Mouse (Mus musculus) hematopoietic stem cell, adult 5-6 weeks (primary cell): ENCODE measurements around the gene Unc5a. TPM values are rescaled to one million over a fixed set of nuclear protein-coding genes. Genes with fewer than 3 reads are reported as not detected.

Experiments used
- ATAC-seq, 2 experiments: fragments of 125-278 bp in 1 of 2; replicated peaks in 1 of 2; 2 replicates each; pipeline ENCODE4 v1.8.0; 2016 to 2017; ENCODE audit warnings: inconsistent platforms in 2 of 2, mild to moderate bottlenecking in 2 of 2, moderate number of reproducible peaks in 2 of 2, low read depth in 1 of 2, moderate TSS enrichment in 1 of 2; ENCODE audit not compliant: low FRiP score in 2 of 2, poor library complexity in 2 of 2, severe bottlenecking in 2 of 2, insufficient read depth in 1 of 2, low TSS enrichment in 1 of 2
- total RNA-seq: library from RNA; stranded (forward); fragments of 172-1452, 232-1000 nt; gene quantifications from 2 replicates; pipeline ENCODE4 v1.2.3, GENCODE M21; 2017

Gene Unc5a
- total RNA-seq, 1 experiment from 2014 or later, result 1.3 TPM

DNA sequence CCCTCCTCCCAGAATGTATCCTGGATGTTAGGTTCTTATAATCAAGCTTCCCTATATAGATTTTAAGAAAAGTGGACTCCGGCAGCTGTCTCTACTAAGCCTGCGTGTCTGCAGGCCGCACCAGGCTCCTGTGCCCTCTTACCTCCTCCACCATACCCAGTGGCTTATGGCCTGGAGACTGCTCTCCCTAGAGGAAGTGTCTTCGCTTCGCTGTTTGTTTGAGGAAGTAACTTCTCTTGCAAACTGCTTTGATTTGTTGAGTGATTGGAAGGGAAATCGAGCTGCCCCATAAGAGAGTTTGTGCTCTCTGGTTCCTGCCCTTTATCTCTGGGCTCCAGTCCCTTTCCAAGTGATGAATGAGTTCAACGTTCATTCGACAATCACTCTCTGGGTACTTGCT is 33.8 kb downstream of the Unc5a start:
- peak in 1 of 2 experiments; percentile 28; a peak in 1 of 4 replicates for ATAC-seq

DNA sequence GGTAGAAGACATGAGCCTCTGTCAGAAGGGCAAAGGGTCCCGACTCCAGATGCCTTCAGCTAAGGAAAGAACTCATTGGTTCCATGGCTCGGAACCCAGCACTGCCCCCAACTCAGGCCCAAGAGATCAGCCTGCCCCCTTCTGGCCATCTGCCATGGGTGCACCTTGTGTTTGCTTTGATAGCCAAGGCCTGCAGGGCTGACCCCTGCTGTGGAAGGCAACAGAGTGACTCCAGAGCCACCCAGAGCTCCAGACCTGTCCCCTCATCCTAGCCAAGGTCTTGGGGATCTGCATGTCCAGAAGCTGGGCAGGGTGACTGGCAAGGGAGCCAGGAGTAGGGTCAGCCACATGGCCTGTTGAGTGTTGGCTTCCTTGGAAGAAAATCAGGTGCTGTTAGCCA is 34.4 kb downstream of the Unc5a start:
- no peak for ATAC-seq

DNA sequence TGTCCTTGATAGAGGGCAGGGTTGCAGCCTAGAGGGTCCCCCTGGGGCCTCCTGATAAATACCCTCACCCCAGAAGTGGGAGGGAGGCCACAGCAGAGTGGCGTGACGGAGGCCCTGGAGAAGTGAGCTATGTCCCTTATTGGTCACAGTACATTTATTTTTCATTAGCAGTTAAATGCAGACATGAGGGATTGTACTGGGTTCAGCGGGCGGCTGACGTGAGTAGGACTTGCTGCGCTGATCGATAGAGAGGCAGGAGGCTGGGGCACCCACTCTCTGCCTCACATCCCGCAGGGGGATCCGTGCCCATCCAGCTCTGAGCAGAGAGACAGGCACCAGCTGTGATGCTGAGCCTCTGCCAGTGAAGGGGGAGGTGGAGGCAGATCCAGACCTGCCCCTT is 38.2 kb downstream of the Unc5a start:
- ATAC-seq, result no peak

DNA sequence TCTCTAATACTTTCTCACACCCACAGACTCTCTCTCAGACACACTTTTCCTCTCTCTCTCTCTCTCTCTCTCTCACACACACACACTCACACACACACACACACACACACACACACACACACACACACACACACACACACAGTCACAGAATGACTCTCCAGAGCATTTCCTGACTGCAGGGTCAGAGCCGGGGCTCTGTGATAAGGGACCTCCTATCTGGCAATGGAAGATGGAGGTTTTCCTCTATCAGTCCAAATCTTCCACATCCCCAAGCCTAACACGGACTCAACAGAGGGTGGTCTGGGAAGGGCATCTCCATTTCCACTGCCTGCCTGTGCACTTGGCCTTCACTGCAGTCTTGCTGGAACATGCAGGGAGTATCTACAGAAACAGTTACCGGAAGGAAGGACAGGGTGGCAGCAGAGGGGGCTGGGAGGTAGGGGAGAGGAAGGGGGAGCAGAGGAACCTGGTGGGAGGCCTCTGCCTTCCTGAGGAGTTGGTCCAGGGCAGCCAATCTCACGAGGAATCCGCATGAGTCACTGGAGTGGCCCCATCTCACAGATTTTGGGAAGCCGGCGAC is 39.1 kb downstream of the Unc5a start:
- ATAC-seq, result peak; percentile 25 to 44; a peak in 2 of 4 replicates

DNA sequence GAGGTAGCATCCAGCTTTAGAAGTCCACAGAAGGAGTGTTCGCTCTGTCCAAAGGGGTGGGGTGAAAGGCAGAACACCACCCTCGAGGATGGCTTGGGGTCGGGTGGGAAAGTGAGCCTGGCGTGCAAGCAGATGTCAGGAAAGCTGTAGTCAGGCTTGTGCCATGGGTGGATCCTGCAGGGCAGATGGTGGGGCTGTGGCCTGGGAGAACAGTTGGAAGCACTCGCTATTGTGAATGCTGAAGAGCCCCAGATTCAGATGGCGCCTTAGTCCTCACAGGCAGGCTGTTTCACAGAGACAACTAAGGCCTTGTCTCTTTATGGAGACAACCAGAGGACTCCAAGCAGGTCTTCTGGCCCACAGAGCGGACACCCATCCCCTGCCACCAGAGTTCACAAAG is 43.0 kb downstream of the Unc5a start:
- no peak for ATAC-seq

DNA sequence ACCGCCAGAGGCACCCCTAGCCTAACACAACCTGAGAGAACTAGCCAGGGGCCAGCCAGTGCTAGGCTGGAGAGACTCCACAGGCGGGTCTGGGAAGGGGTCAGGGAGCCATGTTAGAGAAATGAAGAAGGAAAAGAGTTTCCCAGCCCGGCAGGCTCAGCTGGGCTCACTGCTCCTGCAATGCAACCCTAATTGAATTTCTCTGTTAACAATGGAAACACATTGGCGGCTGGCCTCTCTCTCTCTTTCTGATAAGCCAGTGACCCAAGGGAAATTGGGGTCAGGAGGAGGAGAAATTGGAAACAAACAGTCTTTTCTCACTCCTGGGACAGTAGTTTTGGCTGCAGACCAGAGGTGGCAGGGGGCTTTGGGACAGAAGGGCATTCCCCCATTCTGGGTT is 45.4 kb downstream of the Unc5a start:
- ATAC-seq, result no peak

DNA sequence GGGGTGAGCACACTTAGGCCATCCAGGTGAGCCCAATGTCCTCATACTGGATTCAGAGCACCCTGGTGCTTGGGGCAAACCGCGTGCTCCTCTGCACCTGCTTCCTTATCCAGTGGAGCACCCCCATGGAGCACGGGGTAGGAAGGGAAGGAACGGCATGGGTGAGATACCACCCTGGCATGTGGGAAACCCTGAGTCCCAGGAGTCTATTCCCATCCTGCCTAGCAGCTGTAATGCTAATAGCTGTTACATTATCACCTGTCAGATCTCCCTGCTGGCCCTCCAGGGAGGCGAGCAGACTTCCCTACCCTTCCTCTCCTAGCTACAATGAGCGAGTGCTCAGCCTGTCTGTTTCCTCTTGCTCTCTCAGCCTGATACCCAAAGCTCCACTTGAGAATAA is 46.0 kb downstream of the Unc5a start:
- no peak for ATAC-seq

DNA sequence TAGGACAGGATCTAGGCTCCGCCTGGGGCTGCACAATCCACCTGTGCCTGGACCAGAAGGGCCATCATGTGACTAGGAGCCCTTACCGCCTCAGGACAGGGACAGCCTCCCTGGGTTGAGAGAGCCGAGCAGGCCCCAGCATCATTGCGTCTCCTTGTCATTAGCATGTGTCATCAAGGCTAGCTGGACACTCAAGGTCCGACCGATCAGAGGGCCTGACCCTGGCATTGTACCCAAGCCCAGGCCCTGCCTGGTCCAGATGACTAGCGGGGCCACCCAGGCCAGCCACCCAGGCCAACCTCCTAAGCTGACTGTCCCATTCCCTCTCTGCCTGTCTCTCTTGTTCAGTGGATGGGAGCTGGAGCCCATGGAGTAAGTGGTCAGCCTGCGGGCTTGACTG is 48.4 kb downstream of the Unc5a start:
- no peak for ATAC-seq

DNA sequence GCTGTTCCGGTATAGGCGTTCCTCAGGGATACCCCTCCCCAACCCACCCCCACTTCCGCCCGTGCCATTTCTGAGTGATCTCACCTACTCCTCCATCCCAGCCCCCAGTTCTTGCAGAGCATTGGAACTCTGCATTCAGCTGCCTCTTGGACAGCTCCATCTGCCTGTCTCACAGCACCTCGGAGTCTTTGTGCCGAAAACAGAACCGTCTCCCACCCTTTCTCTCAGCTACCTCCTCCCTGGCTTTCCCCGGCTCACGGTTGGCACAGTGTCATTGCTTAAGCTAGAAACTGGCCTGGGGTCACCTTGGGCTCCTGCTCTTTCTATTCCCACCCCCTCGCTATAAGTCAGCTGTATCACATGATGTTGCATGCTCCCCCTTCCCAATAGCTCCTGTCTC is 51.2 kb downstream of the Unc5a start:
- no peak for ATAC-seq

DNA sequence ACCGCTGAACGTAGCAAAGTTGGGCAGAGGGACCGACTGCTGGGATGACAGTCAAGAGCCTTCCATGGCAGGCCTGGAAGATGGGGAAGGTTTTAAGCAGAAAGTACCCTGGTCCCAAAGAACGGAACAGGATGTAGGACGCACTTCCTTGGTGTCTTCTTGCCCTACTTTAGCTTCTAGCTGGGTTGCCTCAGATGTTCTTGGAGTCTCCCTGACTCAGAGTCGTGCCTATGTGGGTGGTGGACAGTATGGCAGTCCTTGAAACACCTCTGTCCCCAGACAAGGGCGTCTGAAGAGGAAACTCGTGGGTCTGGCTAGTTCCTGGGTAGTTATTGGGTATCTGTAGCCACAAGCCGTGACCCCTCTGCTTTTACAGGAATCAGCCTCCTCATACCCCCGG is 52.9 kb downstream of the Unc5a start:
- no peak for ATAC-seq

DNA sequence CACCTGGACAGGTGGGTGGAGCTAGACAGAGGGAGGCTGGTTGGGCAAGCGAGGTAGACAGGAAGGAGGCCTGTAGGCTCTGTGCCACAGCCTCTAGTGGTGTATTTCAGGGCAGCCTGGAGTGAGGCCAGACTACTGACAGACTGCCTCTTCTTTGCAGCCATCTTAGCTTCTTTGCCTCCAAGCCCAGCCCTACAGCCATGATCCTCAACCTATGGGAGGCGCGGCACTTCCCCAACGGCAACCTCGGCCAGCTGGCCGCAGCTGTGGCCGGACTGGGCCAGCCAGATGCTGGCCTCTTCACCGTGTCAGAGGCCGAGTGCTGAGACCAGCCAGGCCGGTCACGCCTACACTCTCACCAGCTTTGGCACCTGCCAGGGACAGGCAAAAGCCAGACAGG is 55.4 kb downstream of the Unc5a start:
- no peak for ATAC-seq

DNA sequence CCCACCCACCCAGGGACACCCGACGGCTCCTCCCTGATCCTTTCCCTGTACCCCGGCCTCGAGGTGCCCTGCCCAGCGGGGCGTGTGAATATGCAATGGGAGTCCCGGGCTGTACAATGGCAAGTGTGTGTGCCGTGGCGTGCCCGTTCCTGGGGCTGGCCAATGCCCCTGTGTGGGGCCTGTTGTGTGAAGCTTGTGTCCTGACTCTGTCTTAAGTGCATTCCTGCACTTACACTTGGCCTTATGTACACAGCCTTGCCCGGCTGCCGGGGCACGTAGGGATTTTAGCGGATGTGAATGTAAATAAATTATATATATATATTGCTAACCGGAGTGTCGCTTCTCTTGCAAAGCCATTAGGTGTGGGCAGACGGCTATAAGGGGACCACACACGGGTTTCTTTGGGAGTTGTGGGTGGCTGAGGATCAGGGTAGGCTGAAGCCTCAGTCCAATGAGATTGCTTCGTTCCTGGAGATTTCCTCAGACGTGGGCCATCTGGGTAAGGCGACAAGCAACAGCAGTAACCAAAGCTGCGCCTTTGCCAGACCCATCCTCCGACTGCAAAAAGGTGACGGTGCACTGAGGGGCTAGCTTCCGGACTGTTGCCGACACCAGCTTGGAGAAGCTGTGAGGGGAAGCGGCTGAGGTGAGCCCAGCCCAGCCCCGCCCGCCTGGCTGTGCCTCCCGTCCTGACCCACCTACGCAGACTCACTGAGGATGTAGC is 56.6 kb downstream of the Unc5a start:
- no peak for ATAC-seq

DNA sequence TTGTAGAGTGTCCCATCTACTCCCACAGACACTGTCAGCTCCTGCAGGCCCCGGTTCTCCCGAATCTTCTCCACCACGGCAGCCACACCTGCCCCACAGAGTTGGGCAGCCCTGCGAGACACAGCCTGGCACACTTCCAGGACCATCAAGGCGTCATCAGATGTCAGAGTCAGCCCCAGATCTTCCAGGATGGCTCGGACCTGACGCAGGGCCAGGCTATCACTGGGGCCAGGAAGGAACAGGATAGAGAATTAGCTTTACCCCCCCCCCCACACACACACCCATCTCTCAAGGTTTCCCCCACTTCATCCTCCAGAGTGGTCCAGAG is 57.2 kb downstream of the Unc5a start:
- ATAC-seq, result no peak

DNA sequence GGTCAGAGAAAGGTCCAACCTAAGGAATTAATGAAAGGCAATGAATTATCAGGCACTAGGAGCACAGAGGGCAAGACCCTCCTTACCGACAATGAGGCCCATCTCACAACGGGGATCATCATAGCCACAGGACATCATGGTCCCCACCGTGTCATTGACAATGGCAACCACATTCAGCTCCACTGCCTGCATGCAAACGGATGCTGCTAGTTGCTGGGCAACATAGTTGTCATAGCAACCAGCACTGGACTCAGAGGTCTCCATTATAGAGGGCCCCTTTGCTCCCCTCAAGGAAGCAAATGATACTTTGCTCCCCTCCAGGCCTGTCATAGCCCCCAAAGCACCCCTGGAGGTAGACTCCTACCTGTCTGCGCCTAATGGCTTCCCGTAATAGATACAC is 59.4 kb downstream of the Unc5a start:
- no peak for ATAC-seq

DNA sequence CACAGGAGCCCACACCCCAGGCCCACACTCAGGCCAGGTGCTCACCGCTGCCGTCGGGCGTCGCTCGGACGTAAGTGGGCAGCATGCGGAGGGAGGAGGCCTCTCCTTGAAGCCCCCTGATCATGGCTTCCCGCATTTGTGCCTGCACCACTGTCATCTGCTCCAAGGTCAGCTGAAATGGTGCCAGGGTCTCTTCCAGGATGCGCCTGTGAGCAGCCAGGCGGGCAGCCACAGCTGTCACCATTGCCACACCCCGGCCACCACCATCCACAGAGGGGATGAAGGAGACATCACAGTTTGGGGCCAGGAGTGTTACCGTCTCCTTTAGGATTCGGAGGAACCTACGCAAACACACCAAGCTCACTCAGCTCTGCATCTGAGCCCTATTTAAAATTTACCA is 61.9 kb downstream of the Unc5a start:
- no peak for ATAC-seq

DNA sequence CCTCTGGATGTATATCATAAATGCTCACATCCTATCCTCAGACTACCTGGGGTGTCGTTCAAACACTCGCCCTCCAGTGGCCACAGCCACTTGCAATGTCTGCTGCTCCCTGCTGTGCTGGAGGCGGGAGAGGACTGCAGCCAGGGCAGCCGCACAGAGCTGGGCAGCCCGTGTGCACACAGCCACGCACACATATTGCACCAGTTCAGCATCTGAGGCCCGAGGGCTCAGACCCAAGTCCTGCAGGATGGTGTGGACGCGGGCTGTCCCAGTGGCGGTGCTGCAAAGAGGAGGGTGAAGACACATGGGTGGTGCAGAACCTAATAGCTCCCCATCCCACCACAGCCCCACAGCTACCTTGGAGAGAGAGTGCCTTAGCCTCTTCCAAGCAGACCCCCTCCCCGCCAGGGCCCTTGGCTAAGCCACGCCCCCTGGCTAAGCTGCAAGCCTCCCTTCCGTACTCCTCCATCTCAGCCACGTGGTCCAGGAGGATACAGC is 62.8 kb downstream of the Unc5a start:
- ATAC-seq, result no peak; a peak in 1 of 4 replicates

DNA sequence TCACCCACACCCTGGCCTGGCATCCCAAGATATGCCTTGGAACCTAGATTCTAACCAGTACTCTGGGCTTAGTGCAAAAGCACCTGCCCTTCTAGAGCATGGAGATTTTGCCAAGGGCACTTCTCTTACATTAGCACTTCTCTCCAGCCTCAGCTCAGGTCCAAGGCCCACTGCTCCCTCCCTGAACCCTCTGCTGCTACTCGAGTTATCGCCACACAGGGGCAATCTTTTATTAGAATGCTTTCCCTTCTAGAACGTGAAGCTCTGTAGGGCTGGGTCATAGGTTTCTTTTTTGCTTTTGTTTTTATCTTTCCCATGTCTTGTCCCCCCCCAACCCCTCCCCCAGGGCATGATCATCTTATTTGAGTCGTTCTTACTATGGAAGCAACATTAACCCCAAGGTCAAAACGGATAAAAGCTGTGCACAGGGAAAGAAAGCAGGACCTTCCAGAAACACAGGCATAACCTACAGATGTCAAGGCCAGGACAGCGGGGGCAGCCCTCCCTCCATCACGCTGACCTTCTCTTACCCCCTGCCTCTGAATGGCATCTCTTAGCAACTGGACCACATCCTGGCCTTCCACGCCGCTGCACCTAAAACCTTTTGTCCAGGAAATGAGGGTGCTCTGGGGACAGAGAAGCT is 64.6 kb downstream of the Unc5a start:
- ATAC-seq, result peak; percentile 43 to 56; a peak in 2 of 4 replicates

DNA sequence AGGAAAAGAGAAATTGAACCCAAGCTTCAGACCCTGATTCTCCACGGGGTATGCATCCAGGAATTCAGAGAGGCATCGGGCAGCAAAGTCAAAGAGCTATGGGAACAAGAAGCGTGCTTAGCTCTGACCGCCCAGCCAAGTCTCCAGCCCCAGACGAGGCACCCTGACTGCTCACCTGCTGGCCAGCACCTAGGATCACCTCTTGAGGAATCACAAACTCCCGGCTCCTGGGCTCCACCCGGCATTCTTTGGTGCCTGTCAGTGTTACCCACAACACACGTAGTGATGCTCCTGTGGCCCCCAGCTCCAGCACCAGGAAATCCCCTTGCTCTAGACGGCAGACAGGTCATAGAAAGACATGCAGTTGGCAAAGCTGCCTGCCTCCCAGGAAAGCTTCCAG is 65.2 kb downstream of the Unc5a start:
- no peak for ATAC-seq
